Mouse (Mus musculus) mammary gland, adult 2 months (tissue): ENCODE measurements around the gene Taf1b. TPM values are rescaled to one million over a fixed set of nuclear protein-coding genes. Genes with fewer than 3 reads are reported as not detected.

Source experiments
- polyA plus RNA-seq: library from polyadenylated mRNA; depleted of rRNA; stranded (reverse); fragments of >200 nt; gene quantifications from 2 replicates; pipeline ENCODE4 v1.2.3, GENCODE M21; 2012; ENCODE audit warnings: low replicate concordance; rRNA removed

The Taf1b gene
- 3.6 and 5.8 TPM in 2 replicates for polyA plus RNA-seq

DNA sequence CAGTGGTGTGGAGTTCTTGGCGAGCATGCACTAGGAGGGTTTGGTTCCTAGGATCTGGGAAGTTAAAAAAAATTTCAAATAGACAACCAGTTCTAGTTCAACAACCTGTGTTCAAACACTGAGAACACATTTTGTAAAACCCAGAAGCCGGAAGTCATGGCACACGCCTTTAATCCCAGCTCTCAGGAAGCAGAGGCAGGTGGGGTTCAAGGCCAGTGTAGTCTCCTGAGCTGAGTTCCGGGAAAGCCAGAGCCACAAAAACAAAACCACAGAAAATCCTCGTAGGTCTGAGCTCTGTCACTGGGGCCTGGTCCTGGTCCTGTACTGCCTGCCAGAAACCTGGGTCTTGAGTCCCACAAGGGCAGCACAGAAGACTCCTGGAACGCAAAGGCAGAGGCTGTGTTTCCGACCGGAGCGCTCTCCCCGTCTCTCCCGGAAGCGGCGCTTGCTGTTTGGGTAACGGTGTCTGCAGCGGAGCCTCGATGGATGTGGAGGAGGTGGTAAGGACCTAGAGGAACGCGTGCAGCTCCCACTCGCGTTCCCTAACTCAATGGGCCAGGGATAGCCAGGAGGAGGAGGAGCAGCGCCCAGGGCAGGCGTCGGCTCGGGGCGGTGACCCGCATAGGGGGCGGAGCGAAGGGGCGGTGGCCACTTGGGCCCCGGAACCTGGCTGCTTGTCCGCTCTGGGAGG lies at the start of gene Taf1b:
Gene Taf1b (plus strand): TSS at position 210 of the 691 bp plus-strand sequence.

DNA sequence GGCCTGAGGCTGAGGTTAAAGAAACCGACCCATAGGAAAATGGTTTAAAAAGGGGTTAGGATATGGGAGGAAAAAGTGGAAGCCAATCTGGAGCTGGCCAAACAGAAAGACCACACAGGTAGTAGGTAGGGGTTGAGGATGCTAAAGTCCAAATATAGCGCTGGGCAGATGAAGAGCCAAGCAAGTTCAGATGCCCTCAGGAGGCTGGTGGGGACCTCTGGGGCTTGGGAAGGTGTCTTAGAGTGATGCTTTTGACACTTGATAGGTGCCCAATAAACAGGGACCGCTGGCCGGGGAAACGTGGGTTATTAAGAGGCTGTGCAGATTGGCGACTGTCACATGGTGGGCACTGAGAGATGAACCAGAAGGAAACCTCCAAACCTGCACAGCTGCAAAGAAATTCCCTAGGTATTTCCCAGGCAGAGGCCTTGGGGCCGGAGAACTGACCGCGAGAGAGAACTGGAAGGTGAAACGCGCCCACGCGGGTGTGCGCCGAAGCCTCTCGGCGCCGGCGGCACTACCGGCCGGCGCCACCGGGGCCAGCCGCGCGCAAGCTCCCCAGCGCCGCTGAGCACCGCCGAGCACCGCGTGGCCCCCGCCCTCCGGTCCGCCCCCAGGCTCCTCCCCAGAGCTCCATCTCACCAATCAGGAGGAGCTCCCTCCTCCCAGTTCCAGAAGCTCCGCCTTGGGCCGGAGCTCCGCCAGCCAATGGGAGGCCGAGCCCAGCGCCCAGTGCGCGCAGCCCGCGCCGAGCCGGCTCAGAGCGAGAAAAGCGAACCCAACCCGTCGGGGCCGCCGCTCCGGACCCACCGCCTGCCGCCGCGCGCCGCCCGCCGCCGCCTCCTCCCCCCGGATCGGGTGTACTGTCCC lies 73.6 kb downstream of the Taf1b start, which contains the start of gene Grhl1:
Gene Grhl1 (plus strand): TSS at position 761 of the 870 bp plus-strand sequence.

Other genes starting within 250 kb of the Taf1b start
- gene Grhl1, start 73.9 kb downstream of the Taf1b start, polyA plus RNA-seq: 3.9 and 6.3 TPM in 2 replicates
- gene Klf11, start 152.9 kb downstream of the Taf1b start, polyA plus RNA-seq: 9.6 and 17.3 TPM in 2 replicates
- 3.5 and 4.5 TPM in 2 replicates for gene Cys1, start 183.5 kb downstream of the Taf1b start, polyA plus RNA-seq
- 2.3 and 6.6 TPM in 2 replicates for gene Rrm2, start 209.9 kb downstream of the Taf1b start, polyA plus RNA-seq